Mouse (Mus musculus) lung, postnatal 0 days (tissue): ENCODE results near the gene Dynlt1f.
"Not testable (repeated sequence)": the region's sequence is repeated elsewhere in the genome, so short reads cannot be mapped to it uniquely, and the experiment has no call there.

Experiments used
- CTCF ChIP-seq: IDR thresholded peaks from 2 replicates; pipeline ENCODE4 v1.5.1; 2016; ENCODE audit warnings: antibody characterized with exemption, mild to moderate bottlenecking
- EP300 ChIP-seq: IDR thresholded peaks from 2 replicates; pipeline ENCODE4 v1.6.1; 2016; ENCODE audit warnings: antibody characterized with exemption, mild to moderate bottlenecking, control low read depth

DNA sequence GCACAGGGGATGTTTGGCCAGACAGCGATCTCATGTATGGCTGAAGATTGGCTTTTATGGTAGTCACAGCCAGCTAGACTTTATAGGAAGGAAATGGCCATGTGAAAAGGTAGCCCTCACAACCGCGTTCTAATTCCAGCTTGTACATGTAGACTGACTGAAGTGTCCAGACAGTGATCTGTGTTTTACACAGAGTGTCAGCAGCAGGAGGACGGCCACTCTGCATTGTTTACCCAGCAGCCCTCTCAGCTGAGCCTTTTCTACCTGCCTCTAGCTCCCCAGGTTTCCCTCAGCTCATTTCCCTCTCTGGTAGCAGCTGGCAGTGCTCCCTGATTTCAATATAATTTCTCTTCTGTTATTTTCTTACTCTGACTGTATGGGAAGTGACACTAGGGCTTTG, 53.5 kb downstream of the Dynlt1f start:
- not testable (repeated sequence) for TF ChIP-seq EP300, CTCF
